Mouse (Mus musculus): Measurements from ENCODE around the gene Adcy7. TPM values are rescaled to one million over a fixed set of nuclear protein-coding genes. Genes with fewer than 3 reads are reported as not detected.

Gene Adcy7
- total and polyA plus RNA-seq, 2 experiments, result 1.6 to 2.1 TPM

GRCm38 (mm10) chr8:88306511-88306910 is 34.3 kb downstream of the Adcy7 start:
- H3K9ac ChIP-seq (ENCODE audit: low read depth, low read length), result no peak overlapping the region
- no peaks in the 10 kb centered on the region for H3K27me3 ChIP-seq (ENCODE audit: control insufficient read depth, insufficient read depth, low read length)
- TF ChIP-seq POLR2A (IDR thresholded peaks at IDR 0.05; ENCODE audit: extremely low read depth, insufficient read depth, low read length) (no peak), CTCF (IDR thresholded peaks at IDR 0.05; ENCODE audit: low read depth, low read length) (peak; percentile 54)
- DNase-seq (ENCODE audit: extremely low read depth, low read depth, low spot score), result no peak
- H3K4me1 ChIP-seq (ENCODE audit: control insufficient read depth, insufficient read depth, low read length), result no peaks in the 10 kb centered on the region
- no peaks in the 10 kb centered on the region for H3K36me3 ChIP-seq (ENCODE audit: control insufficient read depth, insufficient read depth, low read length)
- 56% methylated on average over 14 of the region's 14 CpGs for WGBS
- H3K79me2 ChIP-seq (ENCODE audit: control insufficient read depth, insufficient read depth, low read length), result no peaks in the 10 kb centered on the region
- no peak overlapping the region for H3K27ac ChIP-seq (replicated peaks; ENCODE audit: insufficient read depth, low read depth, low read length)
- no peak overlapping the region for H3K4me3 ChIP-seq (ENCODE audit: insufficient read depth, low read depth, low read length)

- Histone ChIP-seq H3K4me1 (ENCODE audit: control insufficient read depth, insufficient read depth, low read length) (no peaks in the 10 kb centered on the region), H3K9ac (ENCODE audit: low read depth, low read length) (no peak overlapping the region), H3K27me3 (ENCODE audit: control insufficient read depth, insufficient read depth, low read length) (no peaks in the 10 kb centered on the region), H3K27ac (replicated peaks; ENCODE audit: insufficient read depth, low read depth, low read length) (no peak overlapping the region), H3K36me3 (ENCODE audit: control insufficient read depth, insufficient read depth, low read length) (no peaks in the 10 kb centered on the region), H3K4me3 (ENCODE audit: insufficient read depth, low read depth, low read length) (no peak overlapping the region), H3K79me2 (ENCODE audit: control insufficient read depth, insufficient read depth, low read length) (no peaks in the 10 kb centered on the region)
- no peak for DNase-seq (ENCODE audit: extremely low read depth, low read depth, low spot score)
- WGBS, result 83% methylated on average over 4 of the region's 4 CpGs
- TF ChIP-seq POLR2A (IDR thresholded peaks at IDR 0.05; ENCODE audit: extremely low read depth, insufficient read depth, low read length) (no peak), CTCF (IDR thresholded peaks at IDR 0.05; ENCODE audit: low read depth, low read length) (no peak)
Measured at GRCm38 (mm10) chr8:88307736-88308135, 35.5 kb downstream of the Adcy7 start.

GRCm38 (mm10) chr8:88309274-88309873 is 37.2 kb downstream of the Adcy7 start:
- Histone ChIP-seq H3K4me3 (ENCODE audit: insufficient read depth, low read depth, low read length) (no peak overlapping the region), H3K4me1 (ENCODE audit: control insufficient read depth, insufficient read depth, low read length) (no peaks in the 10 kb centered on the region), H3K27ac (replicated peaks; ENCODE audit: insufficient read depth, low read depth, low read length) (no peak overlapping the region), H3K27me3 (ENCODE audit: control insufficient read depth, insufficient read depth, low read length) (no peaks in the 10 kb centered on the region), H3K36me3 (ENCODE audit: control insufficient read depth, insufficient read depth, low read length) (no peaks in the 10 kb centered on the region), H3K9ac (ENCODE audit: low read depth, low read length) (no peak overlapping the region), H3K79me2 (ENCODE audit: control insufficient read depth, insufficient read depth, low read length) (no peaks in the 10 kb centered on the region)
- 66% methylated on average over 10 of the region's 10 CpGs for WGBS
- no peak for DNase-seq (ENCODE audit: extremely low read depth, low read depth, low spot score)
- no peak for TF ChIP-seq CTCF (IDR thresholded peaks at IDR 0.05; ENCODE audit: low read depth, low read length)
- no peak for TF ChIP-seq POLR2A (IDR thresholded peaks at IDR 0.05; ENCODE audit: extremely low read depth, insufficient read depth, low read length)

GRCm38 (mm10) chr8:88309881-88310280 is 37.7 kb downstream of the Adcy7 start:
- Histone ChIP-seq H3K36me3 (ENCODE audit: control insufficient read depth, insufficient read depth, low read length) (no peaks in the 10 kb centered on the region), H3K4me1 (ENCODE audit: control insufficient read depth, insufficient read depth, low read length) (no peaks in the 10 kb centered on the region), H3K9ac (ENCODE audit: low read depth, low read length) (no peak overlapping the region), H3K27ac (replicated peaks; ENCODE audit: insufficient read depth, low read depth, low read length) (no peak overlapping the region), H3K27me3 (ENCODE audit: control insufficient read depth, insufficient read depth, low read length) (no peaks in the 10 kb centered on the region), H3K4me3 (ENCODE audit: insufficient read depth, low read depth, low read length) (no peak overlapping the region), H3K79me2 (ENCODE audit: control insufficient read depth, insufficient read depth, low read length) (no peaks in the 10 kb centered on the region)
- 84% methylated on average over 7 of the region's 7 CpGs for WGBS
- TF ChIP-seq CTCF (IDR thresholded peaks at IDR 0.05; ENCODE audit: low read depth, low read length) (no peak), POLR2A (IDR thresholded peaks at IDR 0.05; ENCODE audit: extremely low read depth, insufficient read depth, low read length) (no peak)
- no peak for DNase-seq (ENCODE audit: extremely low read depth, low read depth, low spot score)

GRCm38 (mm10) chr8:88310286-88310685 is 38.1 kb downstream of the Adcy7 start:
- Histone ChIP-seq H3K27me3 (ENCODE audit: control insufficient read depth, insufficient read depth, low read length) (no peaks in the 10 kb centered on the region), H3K27ac (replicated peaks; ENCODE audit: insufficient read depth, low read depth, low read length) (no peak overlapping the region), H3K36me3 (ENCODE audit: control insufficient read depth, insufficient read depth, low read length) (no peaks in the 10 kb centered on the region), H3K4me1 (ENCODE audit: control insufficient read depth, insufficient read depth, low read length) (no peaks in the 10 kb centered on the region), H3K79me2 (ENCODE audit: control insufficient read depth, insufficient read depth, low read length) (no peaks in the 10 kb centered on the region), H3K4me3 (ENCODE audit: insufficient read depth, low read depth, low read length) (no peak overlapping the region), H3K9ac (ENCODE audit: low read depth, low read length) (no peak overlapping the region)
- TF ChIP-seq POLR2A (IDR thresholded peaks at IDR 0.05; ENCODE audit: extremely low read depth, insufficient read depth, low read length) (no peak), CTCF (IDR thresholded peaks at IDR 0.05; ENCODE audit: low read depth, low read length) (no peak)
- WGBS, result 87% methylated on average over 13 of the region's 13 CpGs
- no peak for DNase-seq (ENCODE audit: extremely low read depth, low read depth, low spot score)

GRCm38 (mm10) chr8:88312966-88313365 is 40.8 kb downstream of the Adcy7 start:
- 65% methylated on average over 8 of the region's 8 CpGs for WGBS
- H3K27me3 ChIP-seq (ENCODE audit: control insufficient read depth, insufficient read depth, low read length), result no peaks in the 10 kb centered on the region
- no peak overlapping the region for H3K4me3 ChIP-seq (ENCODE audit: insufficient read depth, low read depth, low read length)
- H3K9ac ChIP-seq (ENCODE audit: low read depth, low read length), result no peak overlapping the region
- no peaks in the 10 kb centered on the region for H3K4me1 ChIP-seq (ENCODE audit: control insufficient read depth, insufficient read depth, low read length)
- H3K27ac ChIP-seq (replicated peaks; ENCODE audit: insufficient read depth, low read depth, low read length), result no peak overlapping the region
- TF ChIP-seq CTCF (IDR thresholded peaks at IDR 0.05; ENCODE audit: low read depth, low read length), result no peak
- TF ChIP-seq POLR2A (IDR thresholded peaks at IDR 0.05; ENCODE audit: extremely low read depth, insufficient read depth, low read length), result no peak
- H3K79me2 ChIP-seq (ENCODE audit: control insufficient read depth, insufficient read depth, low read length), result no peaks in the 10 kb centered on the region
- H3K36me3 ChIP-seq (ENCODE audit: control insufficient read depth, insufficient read depth, low read length), result no peaks in the 10 kb centered on the region
- peak; percentile 17 for DNase-seq (ENCODE audit: extremely low read depth, low read depth, low spot score)
